Mouse (Mus musculus) embryonic fibroblast, embryonic 13.5 days (primary cell): ENCODE measurements at regions not wholly inside any gene's neighbourhood (a gene's known extent, or its start where the extent isn't known, plus 50 kb on each side); places are given as distances from the start of the nearest gene placed in this dataset.

Experiments
- CTCF ChIP-seq: IDR thresholded peaks from 2 replicates; pipeline ENCODE4 v1.5.1; 2011; ENCODE audit warnings: mild to moderate bottlenecking, control low read depth, low read length, moderate library complexity, borderline replicate concordance; ENCODE audit not compliant: insufficient read depth
- POLR2A ChIP-seq: IDR thresholded peaks from 2 replicates; pipeline ENCODE4 v1.6.1; 2011; ENCODE audit warnings: low read depth, mild to moderate bottlenecking, control low read depth, low read length, moderate library complexity

DNA sequence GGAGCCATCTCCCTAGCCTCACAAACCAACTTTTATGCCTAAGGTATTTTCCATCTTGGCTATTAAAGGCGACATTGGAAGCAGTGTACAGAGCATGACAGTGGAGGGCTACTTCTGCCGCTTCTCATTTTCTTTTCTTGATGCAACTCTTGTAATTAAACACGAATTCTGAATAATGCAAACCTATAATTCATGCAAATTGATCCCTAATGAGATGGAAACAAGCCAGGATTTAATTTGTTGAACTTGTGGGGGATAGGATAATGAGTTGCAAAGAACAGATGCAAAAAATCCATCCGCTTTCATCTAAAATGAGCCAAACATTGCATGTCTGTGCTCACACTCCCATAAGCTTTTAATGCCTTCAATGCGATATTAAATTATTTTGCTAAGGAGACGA is 1451.8 kb upstream of the Gm6569 start:
- TF ChIP-seq CTCF (no peak), POLR2A (no peak)
